10 mouse cellular contexts compared by ENCODE assay signal in genomic region chr9:14244528-14244927, GRCm38 (mm10). TPM values are rescaled to one million over a fixed set of nuclear protein-coding genes. Genes with fewer than 3 reads are reported as not detected.
DNase-seq lines count a peak whose midpoint lies in the region; ATAC-seq and TF ChIP-seq lines count a peak whose summit lies in the region.
"Had no signal": no experiment of that assay in that cellular context is flagged by ENCODE, and none has a peak within 500 bp of the region (broad histone marks: within the 10 kb centered on the region; RNA-seq: fewer than 3 reads in every experiment).

No protein-coding gene starts in this region.

- DNase-seq in layer of hippocampus, adult 2 months (ENCODE audit: low spot score in 2 of 2): no peak
- no peak for DNase-seq in layer of hippocampus, adult 9-10 months (ENCODE audit: low spot score)
- DNase-seq in CD8-positive naive resting alpha-beta T cell, adult 2 months (ENCODE audit: low read depth in 2 of 2, low spot score in 2 of 2): peak; percentile 41
- peak; percentile 80 to 81 for DNase-seq in spleen, postnatal 36 days (ENCODE audit: low spot score in 2 of 2)
- no peak for DNase-seq in gastrocnemius, adult 18-20 months (ENCODE audit: low spot score)
- no peak for DNase-seq in ovary, postnatal 36 days (ENCODE audit: low spot score)
- DNase-seq in retina, embryonic 14.5 days (ENCODE audit: low spot score): no peak

- peak overlapping the region; percentile 66 for H3K27ac ChIP-seq in layer of hippocampus, adult 2 months
- peak overlapping the region; percentile 64; the same call in 1 of the 2 replicates for H3K27ac ChIP-seq in hindbrain, embryonic 15.5 days (replicated peaks)
- H3K27ac ChIP-seq: heart, embryonic 15.5 days had no signal

- H3K9me3 ChIP-seq in hindbrain, embryonic 15.5 days: no peaks in the 10 kb centered on the region
- H3K9me3 ChIP-seq: heart, embryonic 15.5 days; megakaryocyte, embryonic 14.5 days had no signal

- ATAC-seq in hindbrain, embryonic 15.5 days (ENCODE audit: low FRiP score, low read depth): no peak; the same call in 1 of the 2 replicates

- 33% methylated on average over 9 of the region's 9 CpGs for WGBS in hindbrain, embryonic 15.5 days

- no peak overlapping the region for H3K4me3 ChIP-seq in layer of hippocampus, adult 2 months
- no peak overlapping the region for H3K4me3 ChIP-seq in hindbrain, embryonic 15.5 days
- H3K4me3 ChIP-seq: heart, embryonic 15.5 days; megakaryocyte, embryonic 14.5 days had no signal

- no peak overlapping the region for H3K9ac ChIP-seq in hindbrain, embryonic 15.5 days
- H3K9ac ChIP-seq: heart, embryonic 15.5 days had no signal

- H3K36me3 ChIP-seq in hindbrain, embryonic 15.5 days: no peaks in the 10 kb centered on the region
- H3K36me3 ChIP-seq: heart, embryonic 15.5 days had no signal

- TF ChIP-seq CTCF in layer of hippocampus, adult 2 months (conservative IDR thresholded peaks at IDR 0.05): no peak

- peaks cover 20% of the 10 kb centered on the region for H3K4me1 ChIP-seq in hindbrain, embryonic 15.5 days (replicated peaks)
- H3K4me1 ChIP-seq: megakaryocyte, embryonic 14.5 days had no signal

- no peaks in the 10 kb centered on the region for H3K27me3 ChIP-seq in hindbrain, embryonic 15.5 days
- H3K27me3 ChIP-seq: heart, embryonic 15.5 days had no signal

- H3K4me2 ChIP-seq in hindbrain, embryonic 15.5 days: no peak overlapping the region
- H3K4me2 ChIP-seq: heart, embryonic 15.5 days had no signal

RNA-seq across cellular contexts. Expression of gene Sesn3, which starts 30.3 kb away (rescaled TPM):
- total RNA-seq in layer of hippocampus, adult 2 months (2021): 10 to 100 TPM; 66.8 TPM
- 16.8 and 17.8 TPM in 2 replicates for polyA plus RNA-seq in hindbrain, embryonic 15.5 days (2015; fragmentation: Nextera tagmentation; extraction: Ambion mirVana)
- total RNA-seq in gastrocnemius, adult 18-20 months (2021): 10 to 100 TPM; 14.8 to 18.7 TPM

Comparison
In these comparisons a context has a peak if more than half of its experiments do, and no peak if none do; other contexts are left out.
1. DNase-seq: peak in CD8-positive naive resting alpha-beta T cell, adult 2 months (2 of 2) and spleen, postnatal 36 days (2 of 2); none in layer of hippocampus, adult 2 months (0 of 2), layer of hippocampus, adult 9-10 months (single experiment), gastrocnemius, adult 18-20 months (single experiment), ovary, postnatal 36 days (single experiment) and retina, embryonic 14.5 days (single experiment).